Mouse (Mus musculus) intestine, postnatal 0 days (tissue): ENCODE results near the gene Megf11. TPM values are rescaled to one million over a fixed set of nuclear protein-coding genes. Genes with fewer than 3 reads are reported as not detected.
A peak's percentile ranks its signal among the peaks of the same experiment; 100 is the strongest.

Experiments used
- ATAC-seq: fragments of 200-750 bp; cut with Nextera tagmentation; 2 replicates; pipeline ENCODE4 v1.8.0; 2017; ENCODE audit warnings: mild to moderate bottlenecking, moderate TSS enrichment, moderate library complexity
- H3K27ac ChIP-seq: fragments of 300-500 bp; sonication (generic); 2 replicates; pipeline ENCODE4 v1.5.1; 2014; ENCODE audit warnings: mild to moderate bottlenecking, low read depth, low read length, moderate library complexity
- H3K27me3 ChIP-seq: fragments of 300-500 bp; sonication (generic); replicated peaks from 2 replicates; pipeline ENCODE4 v1.6.1; 2014; ENCODE audit warnings: low read length, mixed read lengths; ENCODE audit not compliant: control insufficient read depth, insufficient read depth
- H3K36me3 ChIP-seq: fragments of 300-500 bp; sonication (generic); 2 replicates; pipeline ENCODE4 v1.6.1; 2014; ENCODE audit warnings: mild to moderate bottlenecking, moderate library complexity; ENCODE audit not compliant: control insufficient read depth, insufficient read depth
- H3K4me1 ChIP-seq: fragments of 300-500 bp; sonication (generic); replicated peaks from 2 replicates; pipeline ENCODE4 v1.6.1; 2014; ENCODE audit warnings: antibody characterized with exemption, low read length, mixed read lengths; ENCODE audit not compliant: control insufficient read depth, insufficient read depth
- H3K4me2 ChIP-seq: fragments of 300-500 bp; sonication (generic); replicated peaks from 2 replicates; pipeline ENCODE4 v1.6.1; 2014; ENCODE audit warnings: low read depth, mild to moderate bottlenecking, moderate library complexity
- H3K4me3 ChIP-seq: fragments of 300-500 bp; sonication (generic); 2 replicates; pipeline ENCODE4 v1.5.1; 2014; ENCODE audit warnings: low read depth, low read length
- H3K9ac ChIP-seq: fragments of 300-500 bp; sonication (generic); 2 replicates; pipeline ENCODE4 v1.6.1; 2014; ENCODE audit warnings: mild to moderate bottlenecking, low read depth, low read length
- H3K9me3 ChIP-seq: fragments of 300-500 bp; sonication (generic); 2 replicates; pipeline ENCODE4 v1.6.1; 2016; ENCODE audit warnings: mixed run types; ENCODE audit not compliant: control insufficient read depth
- CTCF ChIP-seq: sonication (generic); IDR thresholded peaks from 2 replicates; pipeline ENCODE4 v1.5.1; 2016; ENCODE audit warnings: low read depth, mild to moderate bottlenecking, control low read depth, antibody characterized with exemption, moderate library complexity
- WGBS: fragments of 180-500 bp; shearing (Covaris S2); extraction: QIAGEN DNeasy Blood & Tissue Kit; methylation state at CpG from one replicate; pipeline ENCODE4 v1.1.7; 2014; 5-methylcytosine and 5-hydroxymethylcytosine counted together
- polyA plus RNA-seq: library from polyadenylated mRNA; unstranded; fragments of >200 nt; fragmentation: Nextera tagmentation; extraction: Ambion mirVana; gene quantifications from 2 replicates; pipeline ENCODE4 v1.2.1, GENCODE M21; 2015

The Megf11 gene
- polyA plus RNA-seq, 1 experiment from 2014 or later = 0.69 TPM

DNA sequence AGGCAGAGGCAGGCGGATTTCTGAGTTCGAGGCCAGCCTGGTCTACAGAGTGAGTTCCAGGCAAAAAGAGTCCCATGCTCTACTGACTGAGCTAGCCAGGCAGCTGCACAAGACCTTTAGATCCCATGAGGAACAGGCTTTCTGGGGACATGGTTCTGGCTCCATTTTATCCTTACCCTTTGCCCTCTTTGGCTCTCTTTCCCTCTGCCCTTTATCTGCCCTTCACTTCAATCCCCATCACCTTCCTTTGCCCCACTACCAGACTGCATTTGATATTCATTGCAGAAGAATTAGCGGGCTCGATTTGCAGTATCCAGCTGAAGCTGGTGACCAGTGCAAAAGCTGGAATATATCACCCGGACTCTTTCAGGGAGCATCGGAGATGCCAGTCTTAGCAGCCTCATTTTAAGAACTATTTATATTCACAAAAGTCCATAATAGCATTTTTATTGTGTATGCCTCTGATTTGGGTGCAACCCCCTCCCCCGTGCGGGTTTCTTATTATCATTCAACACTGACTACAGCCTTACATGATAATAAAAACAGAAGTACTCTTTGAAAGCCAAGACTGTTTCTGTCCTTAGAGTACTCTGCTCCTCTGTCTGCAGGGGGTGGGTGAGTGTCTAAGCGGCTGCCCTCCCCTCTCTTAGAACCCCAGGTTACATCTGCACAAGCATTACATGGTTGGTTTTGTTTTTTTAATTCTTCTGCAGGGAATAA is 24.0 kb upstream of the Megf11 start:
- Histone ChIP-seq H3K4me1 (no peaks in the 10 kb centered on the region), H3K4me3 (no peak overlapping the region), H3K9me3 (no peaks in the 10 kb centered on the region), H3K4me2 (no peak overlapping the region), H3K27me3 (no peaks in the 10 kb centered on the region), H3K9ac (no peak overlapping the region), H3K27ac (no peak overlapping the region), H3K36me3 (no peaks in the 10 kb centered on the region)
- ATAC-seq = no peak
- WGBS = 90% methylated on average over 9 of the region's 9 CpGs
- TF ChIP-seq CTCF = no peak

DNA sequence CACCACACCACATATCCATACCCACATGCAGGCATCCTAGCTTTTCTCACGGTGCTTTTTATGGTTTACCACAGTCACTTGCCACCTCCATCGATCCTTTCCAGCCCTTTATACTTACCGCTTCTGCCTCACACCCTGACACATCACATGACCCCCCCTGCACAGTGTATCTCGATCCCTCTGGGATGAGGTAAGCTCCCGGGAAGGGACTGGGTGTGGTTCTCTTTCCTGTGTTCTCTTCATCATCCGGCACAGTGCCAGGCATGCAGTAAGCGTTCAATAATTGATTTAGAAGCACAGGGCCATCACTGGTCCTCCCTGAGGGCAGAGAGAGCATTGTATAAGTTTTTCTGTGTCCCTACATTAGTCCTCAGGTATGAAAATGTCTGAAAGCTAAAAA is 15.6 kb upstream of the Megf11 start:
- TF ChIP-seq CTCF = no peak
- peak; percentile 45; the same call in 1 of the 2 replicates for ATAC-seq
- 37% methylated on average over 7 of the region's 7 CpGs for WGBS
- Histone ChIP-seq H3K27ac (no peak overlapping the region), H3K4me1 (no peaks in the 10 kb centered on the region), H3K27me3 (no peaks in the 10 kb centered on the region), H3K4me2 (no peak overlapping the region), H3K36me3 (no peaks in the 10 kb centered on the region), H3K9ac (no peak overlapping the region), H3K4me3 (no peak overlapping the region), H3K9me3 (no peaks in the 10 kb centered on the region)

DNA sequence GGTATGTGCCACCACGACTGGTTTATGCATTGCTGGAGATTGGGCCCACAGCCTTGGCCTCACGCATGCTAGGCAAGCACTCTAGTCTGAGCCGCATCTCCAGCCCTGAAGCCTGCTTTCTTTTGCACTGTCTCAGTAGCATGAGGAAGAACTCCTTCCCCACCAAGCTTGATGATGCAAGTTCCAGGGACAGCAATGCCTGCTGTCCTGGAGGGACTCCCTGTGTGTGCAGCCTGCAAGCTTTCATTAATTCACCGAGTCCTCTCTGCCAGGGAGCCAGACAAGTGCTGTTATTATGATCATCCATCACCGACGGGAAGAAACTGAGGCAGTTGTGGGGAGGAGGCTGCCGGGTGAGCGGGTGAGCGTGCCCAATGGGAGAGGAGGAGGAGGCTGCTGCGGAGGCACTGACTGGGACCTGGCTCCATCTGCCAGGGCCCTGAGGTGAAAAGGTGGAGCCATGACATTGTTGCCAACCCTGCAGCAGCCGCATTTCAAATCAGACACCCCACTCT is 14.1 kb upstream of the Megf11 start:
- Histone ChIP-seq H3K27me3 (no peaks in the 10 kb centered on the region), H3K4me3 (no peak overlapping the region), H3K4me1 (no peaks in the 10 kb centered on the region)

DNA sequence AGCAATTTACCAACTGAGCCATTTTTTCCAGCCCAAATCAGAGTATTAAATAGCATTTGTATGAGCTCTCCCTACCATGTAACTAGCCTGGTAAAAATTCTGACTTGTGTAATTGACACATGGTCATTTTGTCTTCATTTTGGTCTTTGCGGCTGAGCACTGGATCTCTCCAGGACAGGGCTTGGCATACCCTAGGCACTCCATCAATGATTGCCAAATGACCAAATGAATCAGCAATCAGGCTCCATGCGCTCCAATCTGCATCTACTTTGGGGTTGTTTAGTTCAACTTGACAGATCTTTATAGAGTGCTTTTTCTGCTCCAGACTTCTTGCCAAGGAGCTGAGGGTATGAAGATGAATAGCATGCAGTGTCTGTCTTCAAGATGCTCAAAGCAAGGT is 9.0 kb upstream of the Megf11 start:
- no peak overlapping the region for H3K4me2 ChIP-seq
- H3K9ac ChIP-seq = no peak overlapping the region
- WGBS = 88% methylated on average over 2 of the region's 2 CpGs
- no peaks in the 10 kb centered on the region for H3K4me1 ChIP-seq
- H3K27me3 ChIP-seq = no peaks in the 10 kb centered on the region
- no peak for TF ChIP-seq CTCF
- no peaks in the 10 kb centered on the region; the same call in 1 of the 2 replicates for H3K9me3 ChIP-seq
- H3K4me3 ChIP-seq = no peak overlapping the region
- ATAC-seq = no peak
- no peaks in the 10 kb centered on the region for H3K36me3 ChIP-seq
- H3K27ac ChIP-seq = no peak overlapping the region

More for the DNA sequence above, 14.1 kb upstream of the Megf11 start:
- no peaks in the 10 kb centered on the region for H3K9me3 ChIP-seq
- H3K27ac ChIP-seq = no peak overlapping the region
- no peak overlapping the region for H3K9ac ChIP-seq
- ATAC-seq = no peak
- WGBS = 63% methylated on average over 11 of the region's 11 CpGs
- H3K4me2 ChIP-seq = no peak overlapping the region
- H3K36me3 ChIP-seq = no peaks in the 10 kb centered on the region
- no peak for TF ChIP-seq CTCF

DNA sequence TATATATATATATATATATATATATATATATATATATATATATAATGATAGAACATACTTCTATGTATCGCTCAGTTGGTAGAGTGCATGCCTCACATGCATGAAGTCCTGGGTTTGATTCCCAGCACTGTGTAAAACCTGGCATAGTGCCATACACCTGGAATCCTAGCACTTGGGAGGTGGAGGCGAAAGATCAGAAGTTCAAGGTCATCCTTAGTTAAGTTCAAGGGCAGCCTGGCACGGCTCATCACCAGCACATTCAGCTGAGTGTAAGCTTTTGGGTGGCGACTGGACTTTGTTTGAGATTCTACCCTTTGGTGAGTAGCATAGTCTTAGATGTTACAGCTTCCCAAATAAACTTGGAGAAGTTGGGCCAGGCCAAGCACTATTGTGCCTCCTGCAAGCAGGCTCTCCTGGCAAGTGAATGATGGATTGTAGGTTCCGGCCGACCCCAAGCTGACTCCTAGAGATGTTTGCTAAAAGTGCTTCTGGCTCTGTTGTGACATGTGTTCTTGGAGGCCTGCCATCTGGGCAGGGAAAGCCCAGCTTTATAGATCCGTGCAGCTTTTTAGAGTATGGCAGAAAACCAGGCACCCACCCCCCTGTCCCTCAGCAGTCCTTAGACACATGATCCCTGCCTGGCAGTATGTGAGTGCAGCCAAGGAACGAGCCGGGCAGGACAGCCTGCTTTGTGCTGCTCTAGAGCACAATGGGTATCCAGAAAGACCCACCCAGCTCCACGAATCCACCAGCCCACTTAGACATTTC is 2.2 kb upstream of the Megf11 start:
- Histone ChIP-seq H3K4me3 (no peak overlapping the region), H3K9me3 (no peaks in the 10 kb centered on the region; the same call in 1 of the 2 replicates), H3K9ac (no peak overlapping the region), H3K36me3 (no peaks in the 10 kb centered on the region), H3K27ac (no peak overlapping the region), H3K4me1 (no peaks in the 10 kb centered on the region), H3K4me2 (no peak overlapping the region), H3K27me3 (peaks cover 47% of the 10 kb centered on the region)
- no peak for ATAC-seq
- WGBS = 50% methylated on average over 10 of the region's 10 CpGs
- TF ChIP-seq CTCF = no peak

DNA sequence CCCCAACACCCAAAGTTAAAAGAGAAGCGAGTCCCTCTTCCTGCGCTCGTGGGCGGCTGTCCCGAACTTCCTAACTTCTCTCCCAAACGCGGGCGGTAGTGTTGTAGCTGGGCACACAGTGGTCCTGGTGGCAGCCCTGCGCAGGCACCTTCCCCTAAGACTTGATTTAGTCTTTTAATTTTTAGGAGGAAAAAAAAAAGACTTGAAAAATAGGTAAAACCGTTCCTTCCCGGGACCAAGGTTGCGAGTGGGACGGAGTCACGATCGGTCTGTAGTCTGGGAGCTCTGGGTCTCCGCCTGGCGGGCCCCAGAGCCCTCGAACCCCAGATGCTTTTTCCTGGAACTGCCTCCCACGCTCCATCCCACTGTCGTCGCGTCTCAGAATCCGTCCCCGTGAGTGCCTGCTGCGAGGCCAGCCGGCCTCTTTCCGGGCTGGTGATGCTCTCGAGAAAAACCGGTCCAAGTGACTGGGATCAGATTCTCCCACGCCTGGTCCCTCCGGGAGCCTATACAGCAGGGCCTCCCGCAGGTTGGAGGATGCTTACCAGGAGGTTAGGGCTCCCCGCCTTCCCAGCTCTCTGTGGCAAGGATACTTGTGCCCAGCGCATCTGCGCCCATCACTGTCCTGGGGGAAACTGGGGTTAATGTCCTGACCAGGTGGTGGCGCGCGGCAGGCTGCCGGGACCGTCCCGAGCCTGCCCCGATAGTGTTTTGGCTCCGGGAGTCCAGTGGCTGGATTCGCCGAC is 1.2 kb downstream of the Megf11 start:
- no peaks in the 10 kb centered on the region for H3K36me3 ChIP-seq
- TF ChIP-seq CTCF = peak; percentile 37

More for the DNA sequence above, 1.2 kb downstream of the Megf11 start:
- H3K4me2 ChIP-seq = peak overlapping the region; percentile 85
- H3K9ac ChIP-seq = no peak overlapping the region
- no peak overlapping the region for H3K27ac ChIP-seq
- 2% methylated on average over 45 of the region's 45 CpGs for WGBS
- H3K9me3 ChIP-seq = no peaks in the 10 kb centered on the region
- H3K4me1 ChIP-seq = no peaks in the 10 kb centered on the region
- no peak for ATAC-seq
- H3K4me3 ChIP-seq = peak overlapping the region; percentile 46
- peaks cover 53% of the 10 kb centered on the region for H3K27me3 ChIP-seq
